Mouse (Mus musculus): Measurements from ENCODE around the gene Grin2d.

DNA sequence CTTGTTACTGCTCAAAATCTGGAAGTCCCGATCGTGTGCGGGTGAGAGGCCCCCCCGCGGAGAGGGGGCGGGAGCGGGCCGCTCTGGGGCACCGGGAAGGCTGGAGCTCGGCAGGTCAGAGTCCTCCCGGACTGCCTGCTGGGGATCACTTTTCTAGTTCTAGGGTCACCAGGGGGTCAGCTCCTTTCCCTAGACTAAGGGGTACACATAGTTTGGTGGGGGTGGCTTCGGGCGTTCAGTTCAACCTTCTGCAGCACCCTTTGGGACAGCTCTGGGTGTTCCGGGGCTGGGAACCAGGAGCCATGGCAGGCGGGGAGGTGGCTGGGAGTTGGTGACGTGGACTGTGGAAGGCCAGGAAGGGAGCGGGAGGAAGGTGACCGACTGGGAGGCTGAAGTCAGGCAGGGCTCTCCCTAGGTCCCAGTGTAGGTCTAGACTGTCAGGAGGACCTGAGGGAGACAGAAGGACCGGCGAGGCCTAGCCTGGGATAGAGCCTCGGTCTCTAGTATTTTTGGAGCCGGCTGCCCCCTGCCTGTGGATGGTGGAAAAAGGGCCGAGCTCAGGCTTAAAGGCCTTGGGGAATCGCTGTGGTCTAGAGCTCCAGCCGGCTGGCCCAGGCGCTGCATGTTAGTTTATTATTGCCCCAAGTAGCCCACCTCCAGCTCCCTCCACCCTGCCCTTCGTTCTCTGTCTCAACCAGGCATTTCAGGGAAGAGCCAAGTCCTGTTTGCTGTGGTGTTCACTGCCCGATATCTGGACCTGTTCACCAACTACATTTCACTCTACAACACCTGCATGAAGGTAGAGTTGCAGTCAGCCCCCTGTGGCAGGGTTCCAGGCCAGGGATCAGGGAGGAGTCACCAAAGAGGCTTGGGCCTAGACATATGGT, 4.9 kb downstream of the Grin2d start:
- TF ChIP-seq CTCF (IDR thresholded peaks at IDR 0.05; ENCODE audit: borderline replicate concordance, insufficient read depth, low read length) = no peak
- TF ChIP-seq POLR2A (IDR thresholded peaks at IDR 0.05; ENCODE audit: low read depth, low read length) = peak; percentile 57
